Mouse (Mus musculus): ENCODE results near the gene Glod4. TPM values are rescaled to one million over a fixed set of nuclear protein-coding genes. Genes with fewer than 3 reads are reported as not detected.

The Glod4 gene
- total RNA-seq (2021): 10 to 100 TPM; 49.9 to 56.2 TPM
- long read RNA-seq, experiment 1, transcript Glod4-201 (9 exons, 1,434 nt): major isoform, 39 of 51 reads
- long read RNA-seq, experiment 1, partial matches to known transcripts: 1 of 51 reads
- long read RNA-seq, experiment 1, other reads (novel, unspliced or antisense): 7 of 51 reads
- long read RNA-seq, experiment 2, transcript Glod4-209 (9 exons, 1,445 nt): minor isoform, 9 of 90 reads
- long read RNA-seq, experiment 2, transcript Glod4-201 (9 exons, 1,434 nt): major isoform, 71 of 90 reads
- long read RNA-seq, experiment 2, partial matches to known transcripts: 0 of 90 reads
- long read RNA-seq, experiment 2, other reads (novel, unspliced or antisense): 10 of 90 reads

GRCm38 (mm10) chr11:76242901-76243810 lies at the start of gene Glod4, which contains the start of gene Mrm3:
Gene Glod4 (minus strand): TSS chr11:76243725.
Gene Mrm3 (plus strand): TSS chr11:76243715.
- TF ChIP-seq CTCF (conservative IDR thresholded peaks at IDR 0.05): no peak
- H3K4me3 ChIP-seq: peak within 1 kb of the TSS; percentile 63
- peak within 1 kb of the TSS; percentile 91 for H3K27ac ChIP-seq
- peak; percentile 91 to 96 for DNase-seq (ENCODE audit: low spot score in 2 of 2)

- no peak for DNase-seq (ENCODE audit: low spot score in 2 of 2)
- Histone ChIP-seq H3K27ac (peak overlapping the region; percentile 11; the same call in 1 of the 2 replicates), H3K4me3 (no peak overlapping the region)
- TF ChIP-seq CTCF (conservative IDR thresholded peaks at IDR 0.05): no peak
Observed at GRCm38 (mm10) chr11:76292831-76293230, 49.3 kb upstream of the Glod4 start.

- DNase-seq (ENCODE audit: low spot score in 2 of 2): no peak
- Histone ChIP-seq H3K27ac (peak overlapping the region; percentile 11; the same call in 1 of the 2 replicates), H3K4me3 (no peak overlapping the region)
- TF ChIP-seq CTCF (conservative IDR thresholded peaks at IDR 0.05): no peak
Observed at GRCm38 (mm10) chr11:76292398-76292797, 48.9 kb upstream of the Glod4 start.

GRCm38 (mm10) chr11:76291960-76292359 lies 48.4 kb upstream of the Glod4 start:
- DNase-seq (ENCODE audit: low spot score in 2 of 2): no peak
- TF ChIP-seq CTCF (conservative IDR thresholded peaks at IDR 0.05): no peak
- Histone ChIP-seq H3K27ac (no peak overlapping the region; the same call in 1 of the 2 replicates), H3K4me3 (no peak overlapping the region)

- Histone ChIP-seq H3K4me3 (no peak overlapping the region), H3K27ac (no peak overlapping the region)
- DNase-seq (ENCODE audit: low spot score in 2 of 2): peak; percentile 62
- TF ChIP-seq CTCF (conservative IDR thresholded peaks at IDR 0.05): no peak
Observed at GRCm38 (mm10) chr11:76290367-76290766, 46.8 kb upstream of the Glod4 start.

- no peak for DNase-seq (ENCODE audit: low spot score in 2 of 2)
- H3K27ac ChIP-seq: no peak overlapping the region
- no peak for TF ChIP-seq CTCF (conservative IDR thresholded peaks at IDR 0.05)
- H3K4me3 ChIP-seq: no peak overlapping the region
Observed at GRCm38 (mm10) chr11:76288645-76289044, 45.1 kb upstream of the Glod4 start.

- no peak overlapping the region for H3K4me3 ChIP-seq
- TF ChIP-seq CTCF (conservative IDR thresholded peaks at IDR 0.05): no peak
- H3K27ac ChIP-seq: no peak overlapping the region
- DNase-seq (ENCODE audit: low spot score in 2 of 2): no peak
Observed at GRCm38 (mm10) chr11:76287301-76287700, 43.8 kb upstream of the Glod4 start.

GRCm38 (mm10) chr11:76286534-76287126 lies 43.1 kb upstream of the Glod4 start:
- Histone ChIP-seq H3K4me3 (no peak overlapping the region), H3K27ac (no peak overlapping the region)
- no peak for DNase-seq (ENCODE audit: low spot score in 2 of 2)
- TF ChIP-seq CTCF (conservative IDR thresholded peaks at IDR 0.05): no peak

- H3K27ac ChIP-seq: no peak overlapping the region
- no peak for DNase-seq (ENCODE audit: low spot score in 2 of 2)
- H3K4me3 ChIP-seq: no peak overlapping the region
- no peak for TF ChIP-seq CTCF (conservative IDR thresholded peaks at IDR 0.05)
Observed at GRCm38 (mm10) chr11:76285431-76286075, 42.0 kb upstream of the Glod4 start.

- Histone ChIP-seq H3K4me3 (no peak overlapping the region), H3K27ac (no peak overlapping the region)
- DNase-seq (ENCODE audit: low spot score in 2 of 2): no peak
- no peak for TF ChIP-seq CTCF (conservative IDR thresholded peaks at IDR 0.05)
Observed at GRCm38 (mm10) chr11:76283841-76284240, 40.3 kb upstream of the Glod4 start.

GRCm38 (mm10) chr11:76279971-76280370 lies 36.4 kb upstream of the Glod4 start:
- H3K27ac ChIP-seq: no peak overlapping the region
- TF ChIP-seq CTCF (conservative IDR thresholded peaks at IDR 0.05): no peak

More at GRCm38 (mm10) chr11:76279971-76280370, 36.4 kb upstream of the Glod4 start:
- no peak overlapping the region for H3K4me3 ChIP-seq
- no peak for DNase-seq (ENCODE audit: low spot score in 2 of 2)

Data from layer of hippocampus, adult 2 months (tissue).